Mouse (Mus musculus): ENCODE measurements around the gene Fev. TPM values are rescaled to one million over a fixed set of nuclear protein-coding genes. Genes with fewer than 3 reads are reported as not detected.
A peak's percentile ranks its signal among the peaks of the same experiment; 100 is the strongest.

Gene Fev
- polyA plus RNA-seq, 2 experiments: 0.05 to 0.14 TPM

- no peak overlapping the region for H3K27ac ChIP-seq (replicated peaks; ENCODE audit: low read depth, low read length)
- no peak overlapping the region for H3K4me2 ChIP-seq (replicated peaks; ENCODE audit: low read depth, low read length, severe bottlenecking)
- no peak overlapping the region for H3K4me3 ChIP-seq (replicated peaks; ENCODE audit: low read length)
- no peaks in the 10 kb centered on the region for H3K9me3 ChIP-seq (ENCODE audit: control insufficient read depth, low read length)
- no peak overlapping the region for H3K9ac ChIP-seq (ENCODE audit: low read depth, low read length, severe bottlenecking)
- ATAC-seq (ENCODE audit: low FRiP score, low read depth): no peak
- peaks cover 79% of the 10 kb centered on the region for H3K27me3 ChIP-seq (ENCODE audit: control insufficient read depth, insufficient read depth, low read length)
- H3K4me1 ChIP-seq (ENCODE audit: control insufficient read depth, insufficient read depth, low read length): no peaks in the 10 kb centered on the region
- TF ChIP-seq POLR2A (IDR thresholded peaks at IDR 0.05; ENCODE audit: borderline replicate concordance, extremely low read depth, insufficient read depth, insufficient read length): no peak
- DNase-seq (ENCODE audit: low spot score): peak; percentile 57
- WGBS: 20% methylated on average over 4 of the region's 4 CpGs
- H3K36me3 ChIP-seq (ENCODE audit: control insufficient read depth, insufficient read depth, low read length): no peaks in the 10 kb centered on the region
These were observed 9.7 kb upstream of the Fev start for GRCm38 (mm10) chr1:74894966-74895365.

GRCm38 (mm10) chr1:74893134-74893855, 8.1 kb upstream of the Fev start, which contains the start of gene Cryba2:
Cryba2 (minus strand) TSS chr1:74893143.
- DNase-seq (ENCODE audit: low spot score) (no peak), ATAC-seq (ENCODE audit: low FRiP score, low read depth) (no peak)
- no peak within 1 kb of the TSS for H3K4me3 ChIP-seq (replicated peaks; ENCODE audit: low read length)
- H3K4me2 ChIP-seq (replicated peaks; ENCODE audit: low read depth, low read length, severe bottlenecking): no peak within 1 kb of the TSS
- H3K9ac ChIP-seq (ENCODE audit: low read depth, low read length, severe bottlenecking): no peak within 1 kb of the TSS
- 6% methylated on average over 25 of the region's 25 CpGs for WGBS
- no peak for TF ChIP-seq POLR2A (IDR thresholded peaks at IDR 0.05; ENCODE audit: borderline replicate concordance, extremely low read depth, insufficient read depth, insufficient read length)
- no peaks in the 10 kb centered on the region for H3K36me3 ChIP-seq (ENCODE audit: control insufficient read depth, insufficient read depth, low read length)
- H3K27ac ChIP-seq (replicated peaks; ENCODE audit: low read depth, low read length): no peak within 1 kb of the TSS
- H3K27me3 ChIP-seq (ENCODE audit: control insufficient read depth, insufficient read depth, low read length): peaks cover 65% of the 10 kb centered on the region
- H3K9me3 ChIP-seq (ENCODE audit: control insufficient read depth, low read length): no peaks in the 10 kb centered on the region
- H3K4me1 ChIP-seq (ENCODE audit: control insufficient read depth, insufficient read depth, low read length): no peaks in the 10 kb centered on the region

GRCm38 (mm10) chr1:74892351-74893133, 7.3 kb upstream of the Fev start:
- H3K4me2 ChIP-seq (replicated peaks; ENCODE audit: low read depth, low read length, severe bottlenecking): no peak overlapping the region
- no peaks in the 10 kb centered on the region for H3K9me3 ChIP-seq (ENCODE audit: control insufficient read depth, low read length)
- no peak overlapping the region for H3K4me3 ChIP-seq (replicated peaks; ENCODE audit: low read length)
- no peaks in the 10 kb centered on the region for H3K4me1 ChIP-seq (ENCODE audit: control insufficient read depth, insufficient read depth, low read length)
- no peaks in the 10 kb centered on the region for H3K36me3 ChIP-seq (ENCODE audit: control insufficient read depth, insufficient read depth, low read length)
- no peak for TF ChIP-seq POLR2A (IDR thresholded peaks at IDR 0.05; ENCODE audit: borderline replicate concordance, extremely low read depth, insufficient read depth, insufficient read length)
- 2% methylated on average over 39 of the region's 39 CpGs for WGBS
- no peak overlapping the region for H3K9ac ChIP-seq (ENCODE audit: low read depth, low read length, severe bottlenecking)
- DNase-seq (ENCODE audit: low spot score): no peak
- H3K27me3 ChIP-seq (ENCODE audit: control insufficient read depth, insufficient read depth, low read length): peaks cover 70% of the 10 kb centered on the region
- no peak overlapping the region for H3K27ac ChIP-seq (replicated peaks; ENCODE audit: low read depth, low read length)
- no peak for ATAC-seq (ENCODE audit: low FRiP score, low read depth)

- no peak for TF ChIP-seq POLR2A (IDR thresholded peaks at IDR 0.05; ENCODE audit: borderline replicate concordance, extremely low read depth, insufficient read depth, insufficient read length)
- Histone ChIP-seq H3K9me3 (ENCODE audit: control insufficient read depth, low read length) (no peaks in the 10 kb centered on the region), H3K27ac (replicated peaks; ENCODE audit: low read depth, low read length) (no peak overlapping the region), H3K4me1 (ENCODE audit: control insufficient read depth, insufficient read depth, low read length) (no peaks in the 10 kb centered on the region), H3K4me3 (replicated peaks; ENCODE audit: low read length) (no peak overlapping the region), H3K36me3 (ENCODE audit: control insufficient read depth, insufficient read depth, low read length) (no peaks in the 10 kb centered on the region), H3K9ac (ENCODE audit: low read depth, low read length, severe bottlenecking) (no peak overlapping the region), H3K27me3 (ENCODE audit: control insufficient read depth, insufficient read depth, low read length) (peaks cover 78% of the 10 kb centered on the region), H3K4me2 (replicated peaks; ENCODE audit: low read depth, low read length, severe bottlenecking) (no peak overlapping the region)
- ATAC-seq (ENCODE audit: low FRiP score, low read depth): no peak
- WGBS: 0% methylated on average over 3 of the region's 8 CpGs
- peak; percentile 58 for DNase-seq (ENCODE audit: low spot score)
These were observed 6.3 kb upstream of the Fev start for GRCm38 (mm10) chr1:74891513-74891912.

- no peak overlapping the region for H3K27ac ChIP-seq (replicated peaks; ENCODE audit: low read depth, low read length)
- H3K27me3 ChIP-seq (ENCODE audit: control insufficient read depth, insufficient read depth, low read length): peaks cover 77% of the 10 kb centered on the region
- H3K36me3 ChIP-seq (ENCODE audit: control insufficient read depth, insufficient read depth, low read length): no peaks in the 10 kb centered on the region
- H3K4me3 ChIP-seq (replicated peaks; ENCODE audit: low read length): peak overlapping the region; percentile 22
- H3K4me1 ChIP-seq (ENCODE audit: control insufficient read depth, insufficient read depth, low read length): peaks cover 15% of the 10 kb centered on the region; the same call in 1 of the 2 replicates
- no peak for DNase-seq (ENCODE audit: low spot score)
- peak overlapping the region; percentile 35 for H3K4me2 ChIP-seq (replicated peaks; ENCODE audit: low read depth, low read length, severe bottlenecking)
- TF ChIP-seq POLR2A (IDR thresholded peaks at IDR 0.05; ENCODE audit: borderline replicate concordance, extremely low read depth, insufficient read depth, insufficient read length): no peak
- ATAC-seq (ENCODE audit: low FRiP score, low read depth): no peak
- under 1% methylated on average over 55 of the region's 57 CpGs for WGBS
- H3K9ac ChIP-seq (ENCODE audit: low read depth, low read length, severe bottlenecking): no peak overlapping the region
- H3K9me3 ChIP-seq (ENCODE audit: control insufficient read depth, low read length): no peaks in the 10 kb centered on the region
These were observed 750 bp downstream of the Fev start for GRCm38 (mm10) chr1:74884196-74885141.
